Mouse (Mus musculus): Measurements from ENCODE around the gene Dapk3. TPM values are rescaled to one million over a fixed set of nuclear protein-coding genes. Genes with fewer than 3 reads are reported as not detected.

Gene Dapk3
- polyA plus RNA-seq, 1 experiment: 72.8 TPM

DNA sequence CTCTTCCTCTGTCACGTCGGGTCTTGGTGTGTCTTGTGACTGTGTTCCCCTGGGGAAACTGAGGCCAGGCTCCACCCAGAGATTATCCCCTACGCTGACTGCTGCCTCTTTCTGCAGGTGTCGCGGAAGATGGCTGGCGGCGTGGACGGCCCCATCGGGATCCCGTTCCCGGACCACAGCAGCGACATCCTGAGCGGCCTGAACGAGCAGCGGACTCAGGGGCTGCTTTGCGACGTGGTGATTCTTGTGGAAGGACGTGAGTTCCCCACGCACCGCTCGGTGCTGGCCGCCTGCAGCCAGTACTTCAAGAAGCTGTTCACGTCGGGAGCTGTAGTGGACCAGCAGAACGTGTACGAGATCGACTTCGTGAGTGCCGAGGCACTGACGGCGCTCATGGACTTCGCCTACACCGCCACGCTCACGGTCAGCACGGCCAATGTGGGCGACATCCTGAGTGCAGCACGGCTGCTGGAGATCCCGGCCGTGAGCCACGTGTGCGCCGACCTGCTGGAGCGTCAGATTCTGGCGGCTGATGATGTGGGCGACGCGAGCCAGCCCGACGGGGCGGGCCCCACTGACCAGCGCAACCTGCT is 38.9 kb upstream of the Dapk3 start:
- TF ChIP-seq MYOD1 (IDR thresholded peaks at IDR 0.05; ENCODE audit: control insufficient read depth, insufficient read length, low read depth) (no peak), FOSL1 (IDR thresholded peaks at IDR 0.05; ENCODE audit: insufficient read depth, low read length, poor library complexity, severe bottlenecking) (no peak), MYOG (IDR thresholded peaks at IDR 0.05; ENCODE audit: control insufficient read depth, extremely low read depth, insufficient read length) (no peak)
- H3K36me3 ChIP-seq (ENCODE audit: control insufficient read depth, insufficient read depth): peaks cover 54% of the 10 kb centered on the region
- H3K79me2 ChIP-seq (ENCODE audit: control insufficient read depth, insufficient read depth): peaks cover 100% of the 10 kb centered on the region
- no peak overlapping the region for H3K4me3 ChIP-seq (ENCODE audit: insufficient read depth, poor library complexity, severe bottlenecking)
- H3K27me3 ChIP-seq (ENCODE audit: control insufficient read depth, insufficient read depth, insufficient read length): no peaks in the 10 kb centered on the region
- no peak overlapping the region for H3ac ChIP-seq (ENCODE audit: control insufficient read depth, insufficient read length, low read depth)
- H3K79me3 ChIP-seq (ENCODE audit: low read depth): peaks cover 84% of the 10 kb centered on the region

DNA sequence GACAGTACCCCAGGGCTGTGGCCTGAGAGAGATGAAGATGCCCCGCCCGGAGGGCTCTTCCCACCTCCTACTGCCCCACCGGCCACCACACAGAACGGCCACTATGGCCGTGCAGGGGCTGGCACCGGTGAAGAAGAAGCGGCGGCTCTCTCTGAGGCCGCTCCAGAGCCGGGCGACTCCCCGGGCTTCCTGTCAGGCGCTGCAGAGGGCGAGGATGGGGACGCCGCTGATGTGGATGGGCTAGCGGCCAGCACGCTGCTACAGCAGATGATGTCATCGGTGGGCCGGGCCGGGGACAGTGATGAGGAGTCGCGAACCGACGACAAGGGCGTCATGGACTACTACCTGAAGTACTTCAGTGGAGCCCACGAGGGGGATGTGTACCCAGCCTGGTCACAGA is 38.1 kb upstream of the Dapk3 start:
- Histone ChIP-seq H3K79me2 (ENCODE audit: control insufficient read depth, insufficient read depth) (peaks cover 100% of the 10 kb centered on the region), H3ac (ENCODE audit: control insufficient read depth, insufficient read length, low read depth) (no peak overlapping the region), H3K4me3 (ENCODE audit: insufficient read depth, poor library complexity, severe bottlenecking) (no peak overlapping the region), H3K79me3 (ENCODE audit: low read depth) (peaks cover 82% of the 10 kb centered on the region), H3K27me3 (ENCODE audit: control insufficient read depth, insufficient read depth, insufficient read length) (no peaks in the 10 kb centered on the region), H3K36me3 (ENCODE audit: control insufficient read depth, insufficient read depth) (peaks cover 54% of the 10 kb centered on the region)
- TF ChIP-seq CEBPB (IDR thresholded peaks at IDR 0.05; ENCODE audit: low read depth) (no peak), USF1 (IDR thresholded peaks at IDR 0.05; ENCODE audit: low read depth) (no peak), MYOD1 (IDR thresholded peaks at IDR 0.05; ENCODE audit: control insufficient read depth, insufficient read length, low read depth) (no peak), MYOG (IDR thresholded peaks at IDR 0.05; ENCODE audit: control insufficient read depth, extremely low read depth, insufficient read length) (no peak), MAX (IDR thresholded peaks at IDR 0.05) (no peak), FOSL1 (IDR thresholded peaks at IDR 0.05; ENCODE audit: insufficient read depth, low read length, poor library complexity, severe bottlenecking) (no peak), CTCF (IDR thresholded peaks at IDR 0.05; ENCODE audit: control insufficient read depth, insufficient read depth, insufficient read length) (no peak)

DNA sequence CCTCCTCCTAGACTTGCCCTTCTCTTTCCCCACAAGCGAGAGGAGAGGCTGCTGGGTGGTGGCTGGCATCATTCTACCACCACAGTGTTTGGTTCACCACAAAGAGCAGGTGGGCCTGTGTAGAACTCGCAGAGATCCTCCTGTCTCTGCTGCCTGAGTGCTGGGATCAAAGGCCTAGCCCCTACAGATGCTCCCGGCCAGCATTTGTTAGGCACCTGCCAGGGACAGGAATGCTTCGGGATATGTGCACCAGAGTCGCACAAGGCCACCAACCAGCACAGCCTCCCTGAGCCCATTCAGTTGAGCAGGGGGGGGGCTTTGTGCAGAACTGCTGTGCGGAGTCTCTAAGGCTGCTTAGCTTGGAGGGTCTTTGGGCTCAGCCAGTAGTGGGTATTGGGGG is 37.5 kb upstream of the Dapk3 start:
- Histone ChIP-seq H3K36me3 (ENCODE audit: control insufficient read depth, insufficient read depth) (peaks cover 54% of the 10 kb centered on the region), H3ac (ENCODE audit: control insufficient read depth, insufficient read length, low read depth) (no peak overlapping the region), H3K79me2 (ENCODE audit: control insufficient read depth, insufficient read depth) (peaks cover 100% of the 10 kb centered on the region), H3K27me3 (ENCODE audit: control insufficient read depth, insufficient read depth, insufficient read length) (no peaks in the 10 kb centered on the region), H3K4me3 (ENCODE audit: insufficient read depth, poor library complexity, severe bottlenecking) (no peak overlapping the region), H3K79me3 (ENCODE audit: low read depth) (peaks cover 76% of the 10 kb centered on the region)
- TF ChIP-seq CEBPB (IDR thresholded peaks at IDR 0.05; ENCODE audit: low read depth) (no peak), CTCF (IDR thresholded peaks at IDR 0.05; ENCODE audit: control insufficient read depth, insufficient read depth, insufficient read length) (no peak), MYOG (IDR thresholded peaks at IDR 0.05; ENCODE audit: control insufficient read depth, extremely low read depth, insufficient read length) (no peak), FOSL1 (IDR thresholded peaks at IDR 0.05; ENCODE audit: insufficient read depth, low read length, poor library complexity, severe bottlenecking) (no peak), MAX (IDR thresholded peaks at IDR 0.05) (no peak), USF1 (IDR thresholded peaks at IDR 0.05; ENCODE audit: low read depth) (no peak), MYOD1 (IDR thresholded peaks at IDR 0.05; ENCODE audit: control insufficient read depth, insufficient read length, low read depth) (no peak)

DNA sequence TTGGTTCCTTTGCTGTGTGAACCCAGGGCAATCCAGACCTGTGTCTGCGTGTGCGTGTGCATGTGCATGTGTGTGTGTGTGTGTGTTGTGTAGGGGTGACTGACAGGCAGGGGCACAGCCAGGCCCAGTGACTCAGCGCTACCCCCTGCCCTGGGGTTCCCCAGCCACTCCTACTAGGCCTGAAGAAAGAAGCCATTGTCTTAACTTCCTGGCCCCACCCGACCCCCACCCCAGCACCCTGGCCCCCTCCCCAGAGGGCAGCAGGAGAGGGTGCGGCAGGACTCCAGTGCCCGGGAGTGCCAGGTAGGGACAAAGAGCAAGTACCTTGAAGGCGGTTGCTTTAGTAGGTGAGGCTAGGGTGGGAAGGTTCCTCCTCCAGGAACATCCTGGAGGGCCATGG is 37.0 kb upstream of the Dapk3 start:
- no peaks in the 10 kb centered on the region for H3K27me3 ChIP-seq (ENCODE audit: control insufficient read depth, insufficient read depth, insufficient read length)
- peaks cover 54% of the 10 kb centered on the region for H3K36me3 ChIP-seq (ENCODE audit: control insufficient read depth, insufficient read depth)
- no peak overlapping the region for H3K4me3 ChIP-seq (ENCODE audit: insufficient read depth, poor library complexity, severe bottlenecking)
- H3K79me3 ChIP-seq (ENCODE audit: low read depth): peaks cover 71% of the 10 kb centered on the region
- no peak overlapping the region for H3ac ChIP-seq (ENCODE audit: control insufficient read depth, insufficient read length, low read depth)
- TF ChIP-seq MAX (IDR thresholded peaks at IDR 0.05): no peak
- no peak for TF ChIP-seq MYOD1 (IDR thresholded peaks at IDR 0.05; ENCODE audit: control insufficient read depth, insufficient read length, low read depth)
- TF ChIP-seq FOSL1 (IDR thresholded peaks at IDR 0.05; ENCODE audit: insufficient read depth, low read length, poor library complexity, severe bottlenecking): no peak
- TF ChIP-seq MYOG (IDR thresholded peaks at IDR 0.05; ENCODE audit: control insufficient read depth, extremely low read depth, insufficient read length): no peak
- TF ChIP-seq CEBPB (IDR thresholded peaks at IDR 0.05; ENCODE audit: low read depth): no peak
- no peak for TF ChIP-seq USF1 (IDR thresholded peaks at IDR 0.05; ENCODE audit: low read depth)
- no peak for TF ChIP-seq CTCF (IDR thresholded peaks at IDR 0.05; ENCODE audit: control insufficient read depth, insufficient read depth, insufficient read length)
- peaks cover 100% of the 10 kb centered on the region for H3K79me2 ChIP-seq (ENCODE audit: control insufficient read depth, insufficient read depth)

DNA sequence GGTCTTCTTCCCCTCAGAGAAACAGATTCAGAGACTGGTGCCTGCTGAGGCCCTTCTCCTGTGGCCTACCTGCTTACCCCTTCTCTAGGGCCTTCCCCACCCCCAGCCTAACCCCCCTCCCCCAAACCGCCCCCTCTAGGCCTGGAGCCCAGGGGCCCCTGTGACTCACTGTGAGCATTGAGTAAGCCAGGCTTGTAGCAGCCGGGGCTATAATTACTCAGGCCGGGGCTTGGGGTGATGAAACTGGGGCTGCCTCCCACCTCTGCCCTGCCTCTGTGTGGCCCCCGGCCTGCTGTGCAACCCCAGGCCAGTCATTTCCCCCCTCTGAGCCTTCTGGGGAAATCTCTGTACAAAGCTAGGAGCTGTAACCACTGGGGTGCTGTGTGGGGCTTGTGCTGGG is 36.5 kb upstream of the Dapk3 start:
- TF ChIP-seq CEBPB (IDR thresholded peaks at IDR 0.05; ENCODE audit: low read depth): peak; percentile 72
- TF ChIP-seq USF1 (IDR thresholded peaks at IDR 0.05; ENCODE audit: low read depth): no peak
- Histone ChIP-seq H3K36me3 (ENCODE audit: control insufficient read depth, insufficient read depth) (peaks cover 53% of the 10 kb centered on the region), H3K27me3 (ENCODE audit: control insufficient read depth, insufficient read depth, insufficient read length) (no peaks in the 10 kb centered on the region), H3ac (ENCODE audit: control insufficient read depth, insufficient read length, low read depth) (peak overlapping the region; percentile 20), H3K4me3 (ENCODE audit: insufficient read depth, poor library complexity, severe bottlenecking) (no peak overlapping the region), H3K79me3 (ENCODE audit: low read depth) (peaks cover 66% of the 10 kb centered on the region), H3K79me2 (ENCODE audit: control insufficient read depth, insufficient read depth) (peaks cover 99% of the 10 kb centered on the region)

DNA sequence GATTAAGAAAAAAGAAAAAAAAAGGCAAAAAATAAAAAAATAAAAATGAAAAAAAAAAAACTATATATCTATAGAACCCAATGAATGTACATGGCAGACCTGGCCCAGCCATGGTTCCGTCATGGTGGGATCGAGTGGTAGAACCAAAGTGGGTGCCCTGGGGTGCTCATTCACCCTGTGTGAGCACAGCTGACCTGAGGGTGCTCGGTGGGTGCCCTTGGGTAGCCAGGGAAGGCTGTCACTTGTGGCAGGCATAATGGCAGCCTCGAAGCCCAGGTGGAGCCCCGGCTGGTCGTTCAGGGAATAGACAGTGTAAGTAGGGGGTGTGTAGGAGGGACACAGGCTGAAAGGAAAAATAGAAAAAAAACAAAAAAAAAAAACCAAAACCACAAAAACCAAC is 31.5 kb upstream of the Dapk3 start:
- H3ac ChIP-seq (ENCODE audit: control insufficient read depth, insufficient read length, low read depth): no peak overlapping the region
- peaks cover 51% of the 10 kb centered on the region for H3K79me2 ChIP-seq (ENCODE audit: control insufficient read depth, insufficient read depth)
- no peak for TF ChIP-seq USF1 (IDR thresholded peaks at IDR 0.05; ENCODE audit: low read depth)
- no peak for TF ChIP-seq MYOD1 (IDR thresholded peaks at IDR 0.05; ENCODE audit: control insufficient read depth, insufficient read length, low read depth)
- TF ChIP-seq CEBPB (IDR thresholded peaks at IDR 0.05; ENCODE audit: low read depth): no peak
- no peak for TF ChIP-seq MYOG (IDR thresholded peaks at IDR 0.05; ENCODE audit: control insufficient read depth, extremely low read depth, insufficient read length)
- TF ChIP-seq FOSL1 (IDR thresholded peaks at IDR 0.05; ENCODE audit: insufficient read depth, low read length, poor library complexity, severe bottlenecking): no peak
- no peak for TF ChIP-seq CTCF (IDR thresholded peaks at IDR 0.05; ENCODE audit: control insufficient read depth, insufficient read depth, insufficient read length)
- TF ChIP-seq MAX (IDR thresholded peaks at IDR 0.05): no peak
- H3K27me3 ChIP-seq (ENCODE audit: control insufficient read depth, insufficient read depth, insufficient read length): no peaks in the 10 kb centered on the region
- no peak overlapping the region for H3K4me3 ChIP-seq (ENCODE audit: insufficient read depth, poor library complexity, severe bottlenecking)
- H3K79me3 ChIP-seq (ENCODE audit: low read depth): peaks cover 29% of the 10 kb centered on the region
- H3K36me3 ChIP-seq (ENCODE audit: control insufficient read depth, insufficient read depth): peaks cover 52% of the 10 kb centered on the region
